Mouse (Mus musculus) left cerebral cortex, postnatal 14 days (tissue): ENCODE data around the gene Siva1. TPM values are rescaled to one million over a fixed set of nuclear protein-coding genes. Genes with fewer than 3 reads are reported as not detected.
A peak's percentile ranks its signal among the peaks of the same experiment; 100 is the strongest.

Experiments used
- DNase-seq, 2 experiments: peaks; one replicate each; pipeline ENCODE4 v3.0.0; 2021 to 2022; ENCODE audit warnings: low spot score in 2 of 2, mixed read lengths in 1 of 2
- intact Hi-C: fragments of 180-260 bp; cut with DNase I; formaldehyde crosslinking; loops from one replicate; pipeline ENCODE4 v1.15.1; 2025
- total RNA-seq, 2 experiments: library from RNA; stranded (reverse); gene quantifications; 2 replicates each; pipeline ENCODE4 v1.2.3; 2021

The Siva1 gene
- total RNA-seq, 2 experiments from 2014 or later, result 14.5 to 16.8 TPM

GRCm38 (mm10) chr12:112646139-112646538, 1.7 kb downstream of the Siva1 start:
- intact Hi-C loops, result no loop called here
- DNase-seq, result no peak

- intact Hi-C loops, result no loop called here
- DNase-seq, result no peak
These were observed 3.6 kb downstream of the Siva1 start for GRCm38 (mm10) chr12:112648081-112648480.

- no peak for DNase-seq
- intact Hi-C loops, result loop anchor here (2.0 kb wide), 1 partner anchor 55 kb away; no protein-coding TSS in a partner anchor
These were observed 7.4 kb downstream of the Siva1 start for GRCm38 (mm10) chr12:112651778-112652439.

DNA sequence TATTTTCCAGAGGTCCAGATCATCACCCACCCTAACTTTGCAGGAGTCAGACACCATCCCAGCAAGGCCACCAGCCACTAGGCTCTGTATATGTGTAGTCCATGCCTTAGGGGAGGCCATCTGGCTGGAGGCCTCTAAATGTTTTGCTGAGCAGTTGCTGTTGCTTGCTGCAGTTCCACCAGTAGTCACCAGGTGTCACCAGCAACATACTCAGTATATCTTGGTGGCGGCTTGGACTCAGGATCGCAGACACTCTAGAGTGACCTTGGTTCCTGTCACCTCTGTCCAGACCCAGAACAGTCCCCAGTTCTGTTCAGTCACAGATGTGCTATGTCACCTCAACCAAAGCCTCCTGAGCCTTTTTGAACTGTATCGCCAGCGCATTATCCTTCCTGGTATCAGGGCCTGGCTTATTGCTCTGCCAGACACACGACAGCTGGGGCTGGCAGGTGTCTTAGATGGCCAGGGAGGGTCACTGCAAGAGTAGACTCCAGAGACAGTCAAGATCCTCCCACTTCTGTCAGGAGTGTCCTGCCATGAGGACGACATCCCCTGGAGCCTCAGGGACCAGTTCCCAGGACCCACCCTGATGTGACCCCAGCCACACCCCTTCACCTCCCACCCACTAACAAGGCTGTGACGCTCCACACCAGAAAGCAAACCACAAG, 8.8 kb downstream of the Siva1 start:
- intact Hi-C loops, result loop anchor here (2.0 kb wide), 1 partner anchor 54 kb away; no protein-coding TSS in a partner anchor
- DNase-seq, result peak; percentile 90

GRCm38 (mm10) chr12:112654076-112654475, 9.6 kb downstream of the Siva1 start:
- no peak for DNase-seq
- intact Hi-C loops, result no loop called here

GRCm38 (mm10) chr12:112658619-112659018, 14.1 kb downstream of the Siva1 start:
- intact Hi-C loops, result no loop called here
- no peak for DNase-seq

DNA sequence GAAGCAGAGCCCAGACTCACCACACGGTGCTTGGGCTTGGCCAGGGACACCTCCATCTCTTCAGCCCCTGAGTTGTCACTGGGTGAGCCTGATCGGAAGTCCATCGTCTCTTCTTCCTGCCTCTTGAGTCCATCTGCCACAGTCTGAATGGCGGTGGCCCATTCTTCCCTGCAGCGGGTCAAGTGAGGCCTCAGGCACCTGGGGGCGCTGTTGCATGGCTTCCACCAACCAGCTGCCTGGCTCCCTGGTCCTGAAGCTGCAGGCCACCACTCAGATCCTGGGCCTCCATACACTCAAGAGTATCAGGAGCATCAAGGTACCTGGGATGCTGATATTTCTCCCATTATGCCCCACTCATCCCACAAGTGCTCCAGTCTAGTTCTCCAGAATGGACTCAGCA, 14.6 kb downstream of the Siva1 start:
- peak; percentile 63 to 65 for DNase-seq
- intact Hi-C loops, result no loop called here

GRCm38 (mm10) chr12:112660576-112661326, 16.3 kb downstream of the Siva1 start:
- intact Hi-C loops, result no loop called here
- DNase-seq, result no peak

DNA sequence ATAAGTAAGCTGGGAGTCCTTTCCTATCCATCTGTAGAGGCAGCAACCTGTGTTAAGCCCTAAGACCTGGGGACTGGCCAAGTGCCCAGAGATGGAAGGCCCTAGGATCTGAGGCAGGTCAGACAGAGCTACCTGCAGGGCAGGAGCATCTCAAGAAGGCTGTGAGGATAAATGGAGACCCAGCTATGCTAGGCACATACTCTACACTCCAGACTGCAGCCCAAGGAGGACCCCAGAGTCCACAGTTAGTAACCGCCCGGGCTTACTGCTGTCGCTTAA, 16.8 kb downstream of the Siva1 start:
- DNase-seq, result no peak
- intact Hi-C loops, result no loop called here

DNA sequence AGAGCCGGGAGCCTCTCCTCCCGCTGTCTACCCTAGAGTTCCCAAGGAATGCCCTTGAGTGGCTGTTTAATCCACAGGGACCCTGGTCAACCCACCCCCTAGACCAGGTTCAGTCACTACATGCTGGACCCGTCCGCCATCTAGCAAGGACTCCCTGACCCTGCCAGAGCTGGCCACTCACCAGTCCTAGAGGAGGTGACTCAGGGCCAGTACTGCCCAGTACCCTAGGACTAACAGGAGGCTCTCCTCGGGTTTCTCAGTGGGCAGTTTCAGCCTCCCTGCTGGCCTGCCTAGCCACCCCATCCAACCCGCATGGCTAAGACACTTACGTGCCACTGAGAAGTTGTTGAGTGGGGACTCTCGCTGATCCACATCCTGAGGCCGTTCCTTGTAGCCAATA, 17.4 kb downstream of the Siva1 start:
- intact Hi-C loops, result no loop called here
- DNase-seq, result no peak

GRCm38 (mm10) chr12:112663303-112663702, 18.8 kb downstream of the Siva1 start:
- intact Hi-C loops, result no loop called here
- no peak for DNase-seq

DNA sequence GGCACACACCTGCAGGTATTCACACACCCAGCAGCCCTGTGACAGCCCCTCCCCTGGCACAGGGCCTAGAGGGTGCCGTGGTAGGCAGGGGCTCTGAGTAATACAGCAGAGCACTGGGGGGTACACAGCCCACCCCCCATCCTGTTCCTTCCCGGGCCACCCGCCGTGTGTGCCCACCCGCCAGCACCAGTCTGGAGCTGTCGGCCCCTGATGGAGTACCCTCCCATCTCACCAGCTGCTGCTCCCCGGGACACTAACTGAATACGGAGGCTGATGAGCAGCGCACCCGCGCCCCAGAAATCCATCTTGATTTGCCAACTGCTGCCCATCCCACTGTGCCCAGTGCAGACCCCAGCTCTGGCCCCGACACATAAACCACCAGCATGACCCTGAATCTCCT, 19.2 kb downstream of the Siva1 start:
- intact Hi-C loops, result no loop called here
- no peak for DNase-seq

DNA sequence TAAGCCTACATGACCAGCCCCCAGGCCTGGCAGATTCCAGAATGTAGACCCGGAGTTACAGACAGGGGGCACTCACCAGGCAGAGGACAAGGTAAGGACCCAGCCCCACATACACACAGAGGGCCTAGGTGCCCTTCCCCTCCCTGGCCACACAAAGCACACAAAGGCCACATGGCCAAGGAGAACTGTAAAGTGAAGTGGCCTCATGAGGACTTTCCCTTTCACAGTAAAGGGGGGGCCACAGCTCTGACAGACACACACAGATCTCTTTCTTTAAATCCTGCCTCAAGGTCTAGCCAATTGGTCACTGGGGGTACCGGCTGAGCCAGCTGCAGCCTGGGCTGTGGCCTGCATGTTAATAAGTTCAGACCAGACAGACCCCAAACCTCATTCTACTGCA, 19.6 kb downstream of the Siva1 start:
- DNase-seq, result no peak
- intact Hi-C loops, result no loop called here

DNA sequence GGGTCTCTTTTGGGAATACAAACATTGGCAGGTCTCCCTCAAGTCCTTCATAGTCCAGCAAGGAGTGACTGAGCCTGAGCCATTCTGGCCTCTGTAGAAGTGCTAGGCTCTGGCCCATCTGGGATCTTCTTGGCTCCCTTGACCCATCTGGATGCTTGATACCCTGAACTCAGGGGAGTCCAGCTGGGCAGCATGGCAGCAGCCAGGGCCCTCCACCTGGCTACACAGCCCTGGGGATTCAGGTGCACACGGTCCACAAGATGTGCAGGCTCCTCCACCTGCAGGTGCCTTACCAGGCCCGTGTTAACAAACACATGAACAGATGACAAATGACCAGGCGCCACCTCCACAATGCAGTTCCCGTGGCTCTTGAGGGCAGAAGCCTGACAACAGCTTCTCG, 20.2 kb downstream of the Siva1 start:
- intact Hi-C loops, result no loop called here
- no peak for DNase-seq

GRCm38 (mm10) chr12:112665445-112665844, 21.0 kb downstream of the Siva1 start:
- intact Hi-C loops, result no loop called here

DNA sequence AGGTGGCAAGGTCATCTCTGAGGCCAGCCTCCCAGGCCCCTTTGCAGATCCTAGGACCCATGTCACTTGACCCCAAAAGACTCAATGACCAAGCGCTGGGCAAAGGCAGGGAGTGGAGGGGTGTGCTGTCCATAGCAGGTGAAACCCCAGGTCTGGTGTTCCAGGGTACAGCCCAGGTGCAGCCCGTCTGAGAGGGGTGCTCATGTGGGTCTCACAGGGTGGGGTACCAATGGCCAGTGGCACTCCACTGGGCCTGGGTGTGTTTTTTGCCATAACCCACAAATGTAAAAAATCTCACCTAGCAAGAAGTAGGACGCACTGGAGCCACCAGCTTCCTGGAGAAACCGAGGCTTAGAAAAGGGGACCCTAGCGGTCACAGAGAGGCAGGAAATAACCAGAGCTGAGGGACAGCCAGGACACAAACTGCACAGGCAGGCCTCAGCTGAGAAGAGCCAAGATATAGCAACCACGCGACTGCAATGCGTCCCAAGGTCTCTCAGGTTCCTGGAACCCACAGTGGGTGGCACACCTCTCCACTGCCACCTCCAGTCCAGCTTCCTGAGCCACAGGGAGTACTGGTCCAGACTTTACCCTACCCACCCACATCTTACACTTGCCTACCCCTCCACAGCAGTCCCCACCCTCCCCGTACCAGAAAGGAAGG, 21.5 kb downstream of the Siva1 start:
- intact Hi-C loops, result no loop called here

More at GRCm38 (mm10) chr12:112665445-112665844, 21.0 kb downstream of the Siva1 start:
- DNase-seq, result peak; percentile 83 to 86

GRCm38 (mm10) chr12:112667619-112668297, 23.3 kb downstream of the Siva1 start:
- DNase-seq, result peak in 1 of 2 experiments; percentile 39
- intact Hi-C loops, result no loop called here

More for the DNA sequence above, 21.5 kb downstream of the Siva1 start:
- no peak for DNase-seq

- no peak for DNase-seq
- intact Hi-C loops, result no loop called here
These were observed 26.4 kb downstream of the Siva1 start for GRCm38 (mm10) chr12:112670718-112671393.

GRCm38 (mm10) chr12:112671891-112672290, 27.4 kb downstream of the Siva1 start:
- intact Hi-C loops, result no loop called here
- DNase-seq, result no peak
